Mouse (Mus musculus) olfactory bulb, adult 2 months (tissue): Measurements from ENCODE around the gene Xlr3a. TPM values are rescaled to one million over a fixed set of nuclear protein-coding genes. Genes with fewer than 3 reads are reported as not detected.

ENCODE experiments used
- H3K27ac ChIP-seq: fragments of 200-500 bp; 2 replicates; pipeline ENCODE4 v1.5.1; 2012; ENCODE audit warnings: low read depth, low read length; ENCODE audit not compliant: insufficient read depth
- H3K4me1 ChIP-seq: fragments of 200-500 bp; 2 replicates; pipeline ENCODE4 v1.6.1; 2012; ENCODE audit warnings: low read length; ENCODE audit not compliant: control insufficient read depth, insufficient read depth
- H3K4me3 ChIP-seq: fragments of 200-500 bp; 2 replicates; pipeline ENCODE4 v1.5.1; 2012; ENCODE audit warnings: mild to moderate bottlenecking, low read depth, low read length, moderate library complexity; ENCODE audit not compliant: insufficient read depth
- CTCF ChIP-seq: fragments of 200-500 bp; IDR thresholded peaks from 2 replicates; pipeline ENCODE4 v1.5.1; 2012; ENCODE audit warnings: low read depth, mild to moderate bottlenecking, low read length, moderate library complexity; ENCODE audit not compliant: insufficient read depth
- POLR2A ChIP-seq: fragments of 200-500 bp; IDR thresholded peaks from 2 replicates; pipeline ENCODE4 v1.6.1; 2012; ENCODE audit warnings: mild to moderate bottlenecking, low read depth, low read length, moderate library complexity; ENCODE audit not compliant: insufficient read depth
- WGBS: fragments of 180-500 bp; shearing (Covaris S2); methylation state at CpG from one replicate; pipeline ENCODE4 v1.1.7; 2018; 5-methylcytosine and 5-hydroxymethylcytosine counted together
- polyA plus RNA-seq: library from polyadenylated mRNA; stranded (reverse); fragments of >200 nt; gene quantifications from 2 replicates; pipeline ENCODE4 v1.2.4, GENCODE M21; 2012; ENCODE audit warnings: low replicate concordance; ENCODE audit not compliant: missing spikeins, insufficient read depth, insufficient read length

Gene Xlr3a
- polyA plus RNA-seq, 1 experiment: not detected

- peaks cover 10% of the 10 kb centered on the region for H3K4me1 ChIP-seq
- TF ChIP-seq POLR2A (no peak), CTCF (no peak)
- WGBS: 49% methylated on average over 5 of the region's 5 CpGs
- H3K4me3 ChIP-seq: no peak overlapping the region
- H3K27ac ChIP-seq: no peak overlapping the region
Measured at GRCm38 (mm10) chrX:73062323-73062722, 34.6 kb downstream of the Xlr3a start.

- Histone ChIP-seq H3K4me1 (peaks cover 10% of the 10 kb centered on the region), H3K4me3 (no peak overlapping the region), H3K27ac (no peak overlapping the region)
- WGBS: 87% methylated on average over 1 of the region's 1 CpGs
- TF ChIP-seq CTCF (no peak), POLR2A (no peak)
Measured at GRCm38 (mm10) chrX:73061528-73061927, 35.4 kb downstream of the Xlr3a start.

DNA sequence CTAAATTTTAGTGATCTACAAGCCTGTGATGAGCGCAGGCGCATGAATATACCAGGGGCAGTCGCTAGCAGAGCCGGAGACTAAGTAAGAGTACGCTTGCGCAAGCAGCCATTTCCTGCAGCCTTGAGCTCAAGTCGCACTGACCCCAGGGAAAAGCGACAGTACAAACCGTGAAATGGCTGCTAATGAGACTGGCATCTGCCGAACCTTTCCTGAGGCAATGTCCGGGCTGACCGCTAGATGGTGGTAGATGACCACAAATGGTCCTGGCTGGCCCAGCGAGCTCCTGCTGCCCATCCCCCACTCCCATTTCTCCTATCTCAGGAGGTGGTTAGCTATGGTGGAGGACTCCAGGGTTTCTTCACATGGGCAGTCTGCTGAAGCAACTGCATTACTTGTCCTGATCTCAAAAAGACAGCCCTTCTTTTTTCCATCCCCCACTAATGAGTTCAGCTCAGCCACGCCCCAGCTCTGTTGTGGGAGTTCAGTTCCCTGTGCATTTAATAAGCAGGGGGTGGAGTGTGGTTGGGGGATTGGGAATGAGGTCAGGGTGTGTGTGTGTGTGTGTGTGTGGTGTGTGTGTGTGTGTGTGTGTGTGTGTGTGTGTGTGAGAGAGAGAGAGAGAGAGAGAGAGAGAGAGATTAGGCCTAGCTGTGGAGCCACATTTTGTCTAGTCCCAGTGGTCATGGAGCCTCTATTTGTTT, 42.9 kb downstream of the Xlr3a start:
- H3K27ac ChIP-seq: peak overlapping the region; percentile 1; the same call in 1 of the 2 replicates

GRCm38 (mm10) chrX:73039666-73040065, 57.2 kb downstream of the Xlr3a start:
- TF ChIP-seq POLR2A (no peak), CTCF (no peak)
- no peak overlapping the region for H3K4me3 ChIP-seq
- WGBS: 88% methylated on average over 12 of the region's 12 CpGs
- no peaks in the 10 kb centered on the region for H3K4me1 ChIP-seq
- no peak overlapping the region for H3K27ac ChIP-seq

More for the DNA sequence above, 42.9 kb downstream of the Xlr3a start:
- WGBS: 21% methylated on average over 14 of the region's 14 CpGs
- Histone ChIP-seq H3K4me1 (no peaks in the 10 kb centered on the region), H3K4me3 (peak overlapping the region; percentile 29)
- no peak for TF ChIP-seq POLR2A
- TF ChIP-seq CTCF: peak; percentile 52

DNA sequence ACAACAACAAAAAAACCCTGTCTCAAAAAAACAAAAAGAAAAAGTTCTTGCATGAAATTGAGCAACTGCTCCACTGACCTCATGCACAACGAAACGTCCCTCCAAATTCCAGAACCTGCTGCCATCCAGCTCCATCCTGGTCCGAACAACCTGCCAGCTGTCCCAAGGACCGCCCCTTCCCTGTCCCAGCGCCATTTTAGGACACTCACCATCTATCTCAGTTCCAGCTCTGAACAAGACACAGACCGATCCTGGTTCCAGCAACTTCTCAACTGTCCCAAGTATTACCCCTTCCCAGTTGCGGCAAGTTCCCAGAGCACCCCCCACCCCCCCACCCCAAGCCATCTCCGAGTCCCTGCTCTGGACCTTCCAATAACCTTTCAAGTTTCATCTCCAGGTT, 58.1 kb downstream of the Xlr3a start:
- no peak overlapping the region for H3K27ac ChIP-seq
- 87% methylated on average over 8 of the region's 8 CpGs for WGBS
- TF ChIP-seq POLR2A (no peak), CTCF (no peak)

GRCm38 (mm10) chrX:73037003-73037402, 59.9 kb downstream of the Xlr3a start, which contains the start of gene Pnma5:
Pnma5 (minus strand) TSS chrX:73037103.
- Histone ChIP-seq H3K27ac (no peak within 1 kb of the TSS), H3K4me1 (no peaks in the 10 kb centered on the region), H3K4me3 (no peak within 1 kb of the TSS)
- no peak for TF ChIP-seq POLR2A
- no peak for TF ChIP-seq CTCF
- 96% methylated on average over 1 of the region's 1 CpGs for WGBS

More for the DNA sequence above, 58.1 kb downstream of the Xlr3a start:
- H3K4me1 ChIP-seq: no peaks in the 10 kb centered on the region
- no peak overlapping the region for H3K4me3 ChIP-seq

Other genes with a start within 250 kb of the Xlr3a start
- gene Cetn2, start 178.7 kb downstream of the Xlr3a start, polyA plus RNA-seq: not detected in 2 replicates
- gene Nsdhl, start 178.5 kb downstream of the Xlr3a start, polyA plus RNA-seq: not detected in 2 replicates
- gene Zfp185, start 109.8 kb downstream of the Xlr3a start, polyA plus RNA-seq: not detected in 2 replicates
- not detected in 2 replicates for gene Pnma5, start 60.0 kb downstream of the Xlr3a start, polyA plus RNA-seq
- not detected in 2 replicates for gene Pnma3, start 32.3 kb downstream of the Xlr3a start, polyA plus RNA-seq
- gene Xlr4a, start 14.6 kb downstream of the Xlr3a start, polyA plus RNA-seq: not detected in 2 replicates
- gene Gm14685, start 20.0 kb upstream of the Xlr3a start, polyA plus RNA-seq: not detected in 2 replicates
- not detected in 2 replicates for gene Xlr5b, start 51.7 kb upstream of the Xlr3a start, polyA plus RNA-seq
- gene DXBay18, start 52.4 kb upstream of the Xlr3a start, polyA plus RNA-seq: not detected in 2 replicates
- gene Spin2d, start 79.9 kb upstream of the Xlr3a start, polyA plus RNA-seq: not detected in 2 replicates
- not detected in 2 replicates for gene Xlr3b, start 95.1 kb upstream of the Xlr3a start, polyA plus RNA-seq
- gene Xlr4b, start 117.2 kb upstream of the Xlr3a start, polyA plus RNA-seq: not detected in 2 replicates
- not detected in 2 replicates for gene F8a, start 131.2 kb upstream of the Xlr3a start, polyA plus RNA-seq
- not detected in 2 replicates for gene Xlr4c, start 146.0 kb upstream of the Xlr3a start, polyA plus RNA-seq
- gene Xlr3c, start 168.3 kb upstream of the Xlr3a start, polyA plus RNA-seq: not detected in 2 replicates
- not detected in 2 replicates for gene Xlr5a, start 195.9 kb upstream of the Xlr3a start, polyA plus RNA-seq
- gene Xlr5c, start 195.9 kb upstream of the Xlr3a start, polyA plus RNA-seq: not detected in 2 replicates
- gene Gm45015, start 239.7 kb upstream of the Xlr3a start, polyA plus RNA-seq: not detected in 2 replicates
- gene Zfp275, start 245.5 kb upstream of the Xlr3a start, polyA plus RNA-seq: not detected in 2 replicates